Mouse (Mus musculus) brain, embryonic 14.5 days (tissue): ENCODE measurements around the gene Bbc3.

Source experiments
- CTCF ChIP-seq: fragments of 200-500 bp; IDR thresholded peaks from 2 replicates; pipeline ENCODE4 v1.5.1; 2012; ENCODE audit warnings: inconsistent platforms, mild to moderate bottlenecking, moderate library complexity, borderline replicate concordance; ENCODE audit not compliant: insufficient read depth, insufficient read length; ENCODE audit errors: extremely low read depth
- POLR2A ChIP-seq: fragments of 200-500 bp; IDR thresholded peaks from 2 replicates; pipeline ENCODE4 v1.6.1; 2012; ENCODE audit warnings: mild to moderate bottlenecking, inconsistent platforms, borderline replicate concordance; ENCODE audit not compliant: poor library complexity, insufficient read depth, insufficient read length, severe bottlenecking; ENCODE audit errors: extremely low read depth

DNA sequence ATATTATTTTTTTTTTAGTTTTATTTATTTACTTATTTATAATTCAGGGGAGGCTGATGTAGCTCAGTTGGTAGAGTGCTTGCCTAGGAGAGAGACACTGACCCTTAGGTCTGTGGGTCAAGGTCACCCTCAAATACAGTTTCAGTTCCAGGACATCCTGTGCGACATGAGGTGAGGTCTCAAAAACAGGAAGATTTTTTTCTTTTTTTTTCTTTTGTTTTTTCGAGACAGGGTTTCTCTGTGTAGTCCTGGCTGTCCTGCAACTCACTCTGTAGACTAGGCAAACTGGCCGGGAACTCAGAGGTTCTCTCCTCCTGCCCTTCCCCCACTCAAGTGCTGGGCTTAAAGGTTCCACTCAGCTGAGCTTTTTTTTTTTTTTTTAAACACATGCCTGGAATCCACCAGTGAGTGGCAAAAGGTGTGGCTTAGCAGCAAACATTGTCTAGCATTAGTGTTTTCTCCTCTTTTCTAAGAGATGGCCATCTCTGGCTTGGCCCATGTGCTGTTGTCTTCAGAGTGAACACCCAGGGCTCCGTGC is 7.1 kb downstream of the Bbc3 start:
- no peak for TF ChIP-seq CTCF
- no peak for TF ChIP-seq POLR2A
